Mouse (Mus musculus) testis, adult 10 weeks (tissue): ENCODE results near the gene Plcd1. TPM values are rescaled to one million over a fixed set of nuclear protein-coding genes. Genes with fewer than 3 reads are reported as not detected.

Experiments
- polyA plus RNA-seq: library from polyadenylated mRNA; stranded (reverse); fragments of 350-450 nt; fragmentation: Illumina TruSeq; extraction: RNeasy Lipid Tissue Mini Kit (QIAGEN cat#74804); gene quantifications from one replicate; pipeline ENCODE4 v1.2.3, GENCODE M21; 2014; ENCODE audit warnings: low read depth, low replicate concordance

Gene Plcd1
- polyA plus RNA-seq = 0.53 TPM

GRCm38 (mm10) chr9:119093419-119094295, at the start of gene Plcd1:
Gene Plcd1, minus strand, starts transcription at chr9:119093502.

GRCm38 (mm10) chr9:119101992-119102782, 8.9 kb upstream of the Plcd1 start, which contains the start of gene Dlec1:
Gene Dlec1, plus strand, starts transcription at chr9:119102478.

DNA sequence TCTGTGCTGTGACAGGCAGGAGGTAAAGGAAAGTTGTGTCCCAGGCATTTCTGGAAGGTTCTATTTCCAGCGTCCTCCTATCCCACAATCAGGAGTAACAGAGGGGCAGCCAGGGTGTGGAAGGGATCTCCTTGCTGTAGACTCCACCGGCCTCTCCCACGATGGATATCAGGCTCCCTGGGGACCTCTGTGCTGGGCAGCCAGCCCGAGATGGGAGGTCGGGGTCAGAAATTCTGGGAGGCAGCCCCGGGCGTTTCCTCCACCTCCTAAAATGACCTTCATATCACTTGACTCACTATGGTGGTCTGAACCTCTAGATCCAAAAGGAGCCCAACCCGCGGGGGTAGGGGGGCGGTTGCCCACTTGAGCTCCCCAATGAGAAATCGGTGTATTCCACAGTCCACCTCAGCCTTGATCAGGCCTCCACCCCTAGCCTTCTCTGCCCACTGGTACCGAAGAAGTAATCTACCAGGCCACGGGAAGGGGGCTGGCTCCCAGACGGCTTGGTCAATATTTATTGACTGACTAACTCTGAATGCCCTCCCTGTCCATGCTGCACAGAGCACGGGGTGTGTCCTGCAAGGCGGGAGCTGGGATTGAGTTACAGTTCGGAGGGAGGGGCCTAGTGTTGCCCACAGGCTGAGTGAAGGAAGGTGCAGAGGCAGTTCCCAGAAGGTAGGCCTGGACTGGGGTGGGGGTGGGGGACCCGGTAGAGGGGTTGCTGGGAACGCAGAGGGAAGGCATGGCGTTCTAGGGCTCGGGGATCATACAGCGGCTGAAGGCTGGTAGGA, 41.0 kb downstream of the Plcd1 start, which contains the start of gene Vill:
Gene Vill (plus strand): TSS at position 625 of the 791 bp plus-strand sequence.

Other genes with a start within 250 kb of the Plcd1 start
- 5.1 TPM for gene Ctdspl, start 167.0 kb downstream of the Plcd1 start, polyA plus RNA-seq
- 3.9 TPM for gene Vill, start 40.7 kb downstream of the Plcd1 start, polyA plus RNA-seq
- gene Dlec1, start 9.0 kb upstream of the Plcd1 start, polyA plus RNA-seq = 4.4 TPM
- not detected for gene Acaa1b, start 63.6 kb upstream of the Plcd1 start, polyA plus RNA-seq
- gene Gm47289, start 65.7 kb upstream of the Plcd1 start, polyA plus RNA-seq = not detected
- not detected for gene Slc22a13, start 115.6 kb upstream of the Plcd1 start, polyA plus RNA-seq
- 13.5 TPM for gene Oxsr1, start 228.9 kb upstream of the Plcd1 start, polyA plus RNA-seq
- gene Acaa1a, start 246.2 kb upstream of the Plcd1 start, polyA plus RNA-seq = 0.59 TPM
- 5.8 TPM for gene Myd88, start 247.9 kb upstream of the Plcd1 start, polyA plus RNA-seq